Mouse (Mus musculus) midbrain, embryonic 12.5 days (tissue): ENCODE measurements around the gene Klc3. TPM values are rescaled to one million over a fixed set of nuclear protein-coding genes. Genes with fewer than 3 reads are reported as not detected.

Experiments
- ATAC-seq: fragments of 200-750 bp; cut with Nextera tagmentation; 2 replicates; pipeline ENCODE4 v1.8.0; 2017; ENCODE audit warnings: low read depth, moderate TSS enrichment, moderate library complexity; ENCODE audit not compliant: low FRiP score
- H3K27ac ChIP-seq: fragments of 300-500 bp; sonication (generic); replicated peaks from 2 replicates; pipeline ENCODE4 v1.5.1; 2016; ENCODE audit warnings: mild to moderate bottlenecking
- H3K27me3 ChIP-seq: fragments of 300-500 bp; sonication (generic); 2 replicates; pipeline ENCODE4 v1.6.1; 2016; ENCODE audit warnings: mild to moderate bottlenecking
- H3K36me3 ChIP-seq: fragments of 300-500 bp; sonication (generic); 2 replicates; pipeline ENCODE4 v1.6.1; 2016
- H3K4me1 ChIP-seq: fragments of 300-500 bp; sonication (generic); 2 replicates; pipeline ENCODE4 v1.6.1; 2016
- H3K4me2 ChIP-seq: fragments of 300-500 bp; sonication (generic); replicated peaks from 2 replicates; pipeline ENCODE4 v1.6.1; 2016; ENCODE audit warnings: mild to moderate bottlenecking, moderate library complexity
- H3K4me3 ChIP-seq: fragments of 300-500 bp; sonication (generic); 2 replicates; pipeline ENCODE4 v1.5.1; 2016; ENCODE audit warnings: mild to moderate bottlenecking
- H3K9ac ChIP-seq: fragments of 300-500 bp; sonication (generic); replicated peaks from 2 replicates; pipeline ENCODE4 v1.6.1; 2016; ENCODE audit warnings: mild to moderate bottlenecking, moderate library complexity
- H3K9me3 ChIP-seq: fragments of 300-500 bp; sonication (generic); 2 replicates; pipeline ENCODE4 v1.6.1; 2016; ENCODE audit warnings: mild to moderate bottlenecking
- WGBS: fragments of 180-500 bp; shearing (Covaris S2); methylation state at CpG from one replicate; pipeline ENCODE4 v1.1.7; 2016; 5-methylcytosine and 5-hydroxymethylcytosine counted together
- polyA plus RNA-seq: library from polyadenylated mRNA; unstranded; fragments of >200 nt; fragmentation: Nextera tagmentation; extraction: Ambion mirVana; gene quantifications from 2 replicates; pipeline ENCODE4 v1.2.1, GENCODE M21; 2016

Gene Klc3
- 1.1 and 2.7 TPM in 2 replicates for polyA plus RNA-seq

DNA sequence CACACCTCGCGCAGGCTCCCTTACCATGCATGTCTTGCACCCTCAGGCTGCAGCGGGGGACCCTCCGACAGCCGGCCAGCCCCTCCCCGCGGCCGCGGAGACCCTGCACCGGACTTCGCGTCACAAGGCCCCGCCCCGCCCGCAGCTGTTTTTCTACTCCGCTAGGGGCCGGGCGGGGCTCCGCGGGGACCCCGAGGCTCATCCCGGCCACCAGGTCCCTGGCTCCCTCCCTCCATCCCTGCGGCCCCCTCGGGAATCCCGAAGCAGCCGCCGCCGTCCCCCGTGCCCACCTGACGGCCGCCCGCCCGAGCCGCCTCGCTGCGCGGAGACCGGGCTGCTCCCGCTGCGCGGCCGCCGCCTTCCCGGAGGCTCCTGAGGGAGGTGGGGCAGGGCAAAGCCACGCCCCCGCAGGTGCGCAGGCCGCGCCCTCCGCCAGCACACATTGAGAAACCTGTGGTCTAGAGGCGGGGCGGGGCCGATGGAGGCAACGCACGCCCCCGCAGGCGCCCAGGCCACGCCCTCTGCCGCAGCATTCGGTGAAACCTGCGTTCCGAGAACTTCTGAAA is at the start of gene Klc3:
Gene Klc3 (minus strand): TSS at position 374 of the 566 bp plus-strand sequence.
- H3K27me3 ChIP-seq, result peaks cover 86% of the 10 kb centered on the region
- H3K4me1 ChIP-seq, result peaks cover 25% of the 10 kb centered on the region
- H3K9ac ChIP-seq, result peak within 1 kb of the TSS; percentile 55
- no peak for ATAC-seq
- peak within 1 kb of the TSS; percentile 99 for H3K4me2 ChIP-seq
- no peaks in the 10 kb centered on the region for H3K36me3 ChIP-seq
- no peak within 1 kb of the TSS for H3K27ac ChIP-seq
- H3K4me3 ChIP-seq, result peak within 1 kb of the TSS; percentile 55
- WGBS, result 2% methylated on average over 62 of the region's 62 CpGs
- H3K9me3 ChIP-seq, result peaks cover 7% of the 10 kb centered on the region; the same call in 1 of the 2 replicates

DNA sequence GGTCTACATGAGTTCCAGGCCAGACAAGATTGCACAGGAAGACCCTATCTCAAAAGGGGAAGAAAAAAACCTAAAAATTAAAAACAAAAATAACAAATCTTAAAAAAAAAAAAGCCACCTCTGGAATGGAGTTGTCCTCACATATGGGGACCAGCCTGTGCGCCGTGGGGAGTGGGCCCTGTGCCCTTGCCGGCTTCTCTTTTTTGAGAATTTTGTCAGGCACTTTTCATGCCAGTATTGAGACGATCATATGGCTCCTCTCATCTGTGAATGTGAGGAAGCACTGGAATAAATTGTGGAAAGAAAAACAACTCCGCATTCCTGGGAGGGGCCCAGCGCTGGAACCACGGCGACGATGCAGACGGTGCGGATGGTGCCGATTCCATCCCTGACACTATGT is 45.3 kb upstream of the Klc3 start:
- ATAC-seq, result no peak
- H3K4me3 ChIP-seq, result no peak overlapping the region
- H3K27me3 ChIP-seq, result no peaks in the 10 kb centered on the region
- H3K9ac ChIP-seq, result no peak overlapping the region
- H3K36me3 ChIP-seq, result peaks cover 80% of the 10 kb centered on the region
- no peak overlapping the region for H3K27ac ChIP-seq
- 84% methylated on average over 12 of the region's 12 CpGs for WGBS
- no peaks in the 10 kb centered on the region for H3K4me1 ChIP-seq
- no peak overlapping the region for H3K4me2 ChIP-seq
- H3K9me3 ChIP-seq, result no peaks in the 10 kb centered on the region; the same call in 1 of the 2 replicates

GRCm38 (mm10) chr7:19447689-19448088 is 43.8 kb upstream of the Klc3 start:
- WGBS, result 93% methylated on average over 16 of the region's 16 CpGs
- no peaks in the 10 kb centered on the region for H3K27me3 ChIP-seq
- ATAC-seq, result no peak
- H3K9ac ChIP-seq, result 0 out of 2 replicates have a peak overlapping the region, but pooled peaks have one; percentile 11
- H3K36me3 ChIP-seq, result peaks cover 89% of the 10 kb centered on the region
- H3K9me3 ChIP-seq, result no peaks in the 10 kb centered on the region; the same call in 1 of the 2 replicates
- H3K4me3 ChIP-seq, result no peak overlapping the region
- H3K27ac ChIP-seq, result no peak overlapping the region
- H3K4me1 ChIP-seq, result no peaks in the 10 kb centered on the region
- no peak overlapping the region for H3K4me2 ChIP-seq

DNA sequence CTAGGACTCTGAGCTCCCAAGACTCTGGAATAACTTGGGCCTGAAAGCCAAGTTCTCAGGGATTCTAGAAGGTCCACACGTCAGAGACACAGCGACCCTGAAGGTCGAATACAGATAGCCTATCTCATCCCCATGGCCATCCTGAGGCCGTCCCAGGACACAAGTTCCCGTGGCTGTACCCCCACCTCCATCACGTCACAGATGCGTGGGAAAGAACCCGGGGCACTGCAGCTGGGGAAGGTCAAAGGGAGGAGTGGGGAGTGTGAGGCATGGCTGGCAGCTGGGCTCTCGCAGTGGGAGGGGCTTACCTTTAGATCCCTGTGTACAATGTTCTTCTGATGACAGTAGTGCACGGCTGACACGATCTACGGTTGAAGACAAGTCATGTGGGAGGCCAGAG is 40.9 kb upstream of the Klc3 start:
- Histone ChIP-seq H3K9ac (no peak overlapping the region), H3K4me1 (no peaks in the 10 kb centered on the region), H3K9me3 (no peaks in the 10 kb centered on the region), H3K27ac (no peak overlapping the region), H3K4me2 (no peak overlapping the region), H3K36me3 (peaks cover 89% of the 10 kb centered on the region), H3K4me3 (no peak overlapping the region), H3K27me3 (no peaks in the 10 kb centered on the region)
- WGBS, result 89% methylated on average over 12 of the region's 12 CpGs
- ATAC-seq, result no peak

- Histone ChIP-seq H3K4me1 (no peaks in the 10 kb centered on the region), H3K4me3 (no peak overlapping the region), H3K9me3 (no peaks in the 10 kb centered on the region), H3K27ac (no peak overlapping the region), H3K9ac (no peak overlapping the region), H3K4me2 (no peak overlapping the region), H3K36me3 (peaks cover 84% of the 10 kb centered on the region), H3K27me3 (no peaks in the 10 kb centered on the region)
- ATAC-seq, result 0 out of 2 replicates have a peak, but pooled peaks have one; percentile 27
- 37% methylated on average over 3 of the region's 3 CpGs for WGBS
These were observed 39.4 kb upstream of the Klc3 start for GRCm38 (mm10) chr7:19443344-19443743.

DNA sequence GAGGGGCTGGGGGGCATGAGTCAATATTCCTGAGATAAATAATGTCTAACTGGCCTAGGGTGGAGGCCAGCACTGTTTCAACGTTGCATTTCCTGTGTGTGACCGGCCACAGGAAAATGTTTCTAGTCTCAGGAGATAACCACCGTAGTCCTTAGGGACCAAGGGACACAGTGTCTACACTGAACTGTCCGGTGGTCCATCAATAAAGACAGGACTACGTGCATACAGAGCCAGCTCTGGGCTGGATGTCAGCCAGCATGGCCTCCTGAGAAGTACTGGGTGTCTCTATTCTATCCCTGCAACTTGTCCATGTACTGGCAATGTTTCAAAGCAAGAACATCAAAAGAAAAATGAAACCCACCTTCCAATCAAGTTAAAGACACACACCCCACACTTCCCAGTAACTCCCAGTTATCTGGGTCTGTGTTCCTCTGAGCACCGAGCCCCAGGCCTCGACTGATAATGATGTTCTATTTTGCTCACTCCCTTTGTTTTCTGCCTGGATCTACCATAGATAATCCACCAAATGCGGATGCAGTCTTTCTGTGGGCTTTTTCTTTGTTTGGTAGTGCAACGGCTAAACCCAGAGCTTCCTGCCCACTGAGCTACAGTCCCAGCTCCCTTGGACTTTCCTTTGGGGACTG is 37.7 kb upstream of the Klc3 start:
- Histone ChIP-seq H3K4me3 (no peak overlapping the region), H3K9ac (no peak overlapping the region), H3K4me2 (no peak overlapping the region), H3K9me3 (no peaks in the 10 kb centered on the region), H3K27ac (no peak overlapping the region), H3K4me1 (no peaks in the 10 kb centered on the region), H3K36me3 (peaks cover 82% of the 10 kb centered on the region), H3K27me3 (no peaks in the 10 kb centered on the region)
- no peak for ATAC-seq
- 89% methylated on average over 9 of the region's 9 CpGs for WGBS

DNA sequence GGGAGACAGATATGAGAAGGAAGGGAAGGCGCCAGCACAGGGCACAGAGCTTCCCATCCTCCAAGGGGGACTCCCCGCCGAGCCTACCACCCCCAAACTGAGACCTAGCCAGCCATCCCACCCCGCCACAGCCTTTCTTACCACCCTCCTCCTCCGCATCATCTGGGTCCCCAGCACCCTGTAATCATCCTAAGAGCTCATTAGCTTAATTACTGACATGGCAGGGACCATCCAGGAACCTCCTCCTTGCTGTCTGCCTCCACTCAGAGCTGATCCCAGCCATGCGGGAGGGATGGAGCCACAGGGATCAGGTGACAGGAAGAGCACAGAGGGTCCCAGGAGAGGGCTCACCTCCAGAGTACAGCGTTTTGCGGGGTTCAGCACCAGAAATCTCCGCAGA is 33.1 kb upstream of the Klc3 start:
- Histone ChIP-seq H3K36me3 (peaks cover 93% of the 10 kb centered on the region), H3K4me1 (no peaks in the 10 kb centered on the region), H3K9me3 (no peaks in the 10 kb centered on the region), H3K27me3 (no peaks in the 10 kb centered on the region), H3K9ac (no peak overlapping the region), H3K4me3 (no peak overlapping the region), H3K4me2 (no peak overlapping the region), H3K27ac (no peak overlapping the region)
- no peak for ATAC-seq
- WGBS, result 85% methylated on average over 9 of the region's 9 CpGs

DNA sequence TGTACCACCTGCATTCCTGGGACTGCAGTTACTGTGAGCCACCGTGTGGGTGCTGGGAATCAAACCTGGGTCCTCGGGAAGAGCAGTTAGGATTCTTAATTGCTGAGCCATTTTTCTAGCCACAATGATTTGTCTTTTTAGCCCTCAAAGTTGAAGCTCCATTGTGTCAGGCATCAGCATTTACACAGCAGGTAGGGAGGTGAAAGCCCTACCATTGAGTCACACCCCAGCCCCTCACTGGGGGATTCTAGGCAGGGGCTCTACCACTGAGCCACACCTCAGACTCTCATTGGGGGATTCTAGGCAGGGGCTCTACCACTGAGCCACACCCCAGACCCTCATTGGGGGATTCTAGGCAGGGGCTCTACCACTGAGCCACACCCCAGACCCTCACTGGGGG is 32.4 kb upstream of the Klc3 start:
- H3K9ac ChIP-seq, result no peak overlapping the region
- H3K36me3 ChIP-seq, result peaks cover 93% of the 10 kb centered on the region
- no peak overlapping the region for H3K4me3 ChIP-seq
- H3K4me2 ChIP-seq, result no peak overlapping the region
- H3K4me1 ChIP-seq, result no peaks in the 10 kb centered on the region
- no peaks in the 10 kb centered on the region for H3K27me3 ChIP-seq
- no peaks in the 10 kb centered on the region for H3K9me3 ChIP-seq
- ATAC-seq, result no peak
- 95% methylated on average over 2 of the region's 2 CpGs for WGBS
- no peak overlapping the region for H3K27ac ChIP-seq

DNA sequence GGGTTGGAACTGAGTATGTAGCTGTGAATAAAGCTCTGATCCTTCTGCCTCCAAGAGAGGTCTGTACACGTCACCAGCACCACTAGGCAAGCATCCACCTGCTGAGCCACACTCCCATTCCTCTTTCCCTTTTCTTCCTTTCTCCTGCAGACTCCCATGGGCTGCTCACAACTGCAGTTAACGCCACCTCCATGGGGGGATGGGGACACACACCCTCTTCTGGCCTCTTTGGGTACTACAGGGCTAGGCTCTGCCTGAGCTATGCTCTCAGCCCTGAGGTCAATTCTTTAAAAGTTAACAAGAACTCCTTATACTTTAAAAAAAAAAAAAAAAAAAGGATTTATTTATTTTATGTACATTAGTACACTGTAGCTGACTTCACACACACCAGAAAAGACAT is 28.6 kb upstream of the Klc3 start:
- WGBS, result 98% methylated on average over 2 of the region's 2 CpGs
- H3K36me3 ChIP-seq, result peaks cover 100% of the 10 kb centered on the region
- H3K9ac ChIP-seq, result no peak overlapping the region
- H3K27ac ChIP-seq, result no peak overlapping the region
- no peak overlapping the region for H3K4me2 ChIP-seq
- H3K4me1 ChIP-seq, result no peaks in the 10 kb centered on the region
- H3K9me3 ChIP-seq, result no peaks in the 10 kb centered on the region
- H3K27me3 ChIP-seq, result no peaks in the 10 kb centered on the region
- ATAC-seq, result no peak
- no peak overlapping the region for H3K4me3 ChIP-seq

- Histone ChIP-seq H3K4me1 (no peaks in the 10 kb centered on the region), H3K9me3 (no peaks in the 10 kb centered on the region), H3K36me3 (peaks cover 100% of the 10 kb centered on the region), H3K4me2 (no peak overlapping the region), H3K4me3 (no peak overlapping the region), H3K27ac (no peak overlapping the region), H3K27me3 (no peaks in the 10 kb centered on the region), H3K9ac (no peak overlapping the region)
- no peak for ATAC-seq
- 96% methylated on average over 6 of the region's 6 CpGs for WGBS
These were observed 26.5 kb upstream of the Klc3 start for GRCm38 (mm10) chr7:19430402-19430801.

DNA sequence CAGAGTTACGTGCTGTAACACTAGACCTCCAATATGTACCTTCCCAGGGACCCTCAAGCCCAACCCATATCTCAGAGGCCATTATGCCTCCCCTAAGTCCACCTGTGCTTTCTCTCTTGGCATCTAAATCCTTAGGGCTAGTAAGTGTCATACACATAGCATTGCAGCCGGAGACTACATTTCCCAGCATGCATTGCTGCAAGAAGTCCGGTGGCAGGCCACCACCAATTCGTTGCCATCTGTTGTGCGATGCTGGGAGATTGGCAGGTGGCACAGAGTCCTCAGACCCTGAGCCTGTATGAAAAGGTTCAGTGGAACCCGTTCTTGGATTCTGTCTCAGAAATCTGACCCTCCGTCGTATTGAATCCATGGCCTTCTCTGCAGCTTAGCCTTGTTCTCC is 25.8 kb upstream of the Klc3 start:
- Histone ChIP-seq H3K36me3 (peaks cover 99% of the 10 kb centered on the region), H3K4me2 (no peak overlapping the region), H3K9me3 (no peaks in the 10 kb centered on the region), H3K27me3 (no peaks in the 10 kb centered on the region), H3K4me1 (no peaks in the 10 kb centered on the region), H3K4me3 (no peak overlapping the region), H3K9ac (no peak overlapping the region), H3K27ac (no peak overlapping the region)
- ATAC-seq, result no peak
- 74% methylated on average over 8 of the region's 8 CpGs for WGBS

GRCm38 (mm10) chr7:19427999-19428650 is 24.2 kb upstream of the Klc3 start:
- WGBS, result 71% methylated on average over 15 of the region's 15 CpGs
- Histone ChIP-seq H3K4me1 (no peaks in the 10 kb centered on the region), H3K9ac (no peak overlapping the region), H3K27me3 (peaks cover 1% of the 10 kb centered on the region; the same call in 1 of the 2 replicates), H3K36me3 (peaks cover 83% of the 10 kb centered on the region), H3K9me3 (no peaks in the 10 kb centered on the region), H3K4me2 (no peak overlapping the region), H3K27ac (no peak overlapping the region), H3K4me3 (no peak overlapping the region)
- ATAC-seq, result no peak
